Mouse (Mus musculus): ENCODE measurements around the gene Slc5a10.
A peak's percentile ranks its signal among the peaks of the same experiment; 100 is the strongest.

Slc5a10 gene

DNA sequence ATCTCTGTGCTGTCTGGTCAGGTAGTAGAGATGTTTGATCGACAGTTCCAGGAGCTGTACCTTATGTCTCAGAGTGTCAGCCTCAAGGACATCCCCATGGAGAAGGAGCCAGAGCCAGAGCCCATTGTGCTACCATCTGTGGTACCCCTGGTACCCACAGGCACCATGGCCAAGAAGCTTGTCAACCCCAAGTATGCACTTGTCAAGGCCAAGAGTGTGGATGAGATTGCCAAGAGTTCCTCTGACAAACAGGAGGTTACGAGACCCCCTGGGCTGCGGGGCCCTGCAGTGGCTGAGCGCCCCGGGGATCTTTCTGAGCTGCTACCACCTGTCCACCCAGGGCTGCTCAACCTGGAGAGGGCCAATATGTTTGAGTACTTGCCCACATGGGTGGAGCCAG is 18.1 kb downstream of the Slc5a10 start:
- no peak for DNase-seq (ENCODE audit: low read depth)

GRCm38 (mm10) chr11:61701696-61702095 is 18.9 kb downstream of the Slc5a10 start:
- no peak for DNase-seq (ENCODE audit: low read depth)

GRCm38 (mm10) chr11:61699933-61700332 is 20.7 kb downstream of the Slc5a10 start:
- DNase-seq (ENCODE audit: low read depth): peak; percentile 17

DNA sequence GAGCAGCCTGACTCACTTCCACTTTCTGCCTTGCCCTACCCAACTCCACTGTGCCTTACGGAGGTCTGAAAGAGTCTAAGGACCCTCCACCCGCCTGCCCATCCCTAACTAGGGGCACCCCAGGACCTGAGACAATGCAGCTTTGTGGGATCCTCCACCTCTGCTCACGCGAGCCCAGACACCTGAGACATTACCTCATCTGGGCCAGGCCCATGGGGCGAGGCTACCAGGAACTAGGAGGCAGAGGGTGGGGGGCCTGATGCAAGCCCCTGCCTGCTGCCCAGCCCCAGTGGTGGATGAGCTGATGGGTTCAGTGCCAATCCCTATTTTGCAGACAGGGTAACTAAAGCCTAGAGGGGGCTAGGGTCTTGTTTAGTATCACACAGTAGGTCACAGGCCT is 21.2 kb downstream of the Slc5a10 start:
- DNase-seq (ENCODE audit: low read depth): no peak

DNA sequence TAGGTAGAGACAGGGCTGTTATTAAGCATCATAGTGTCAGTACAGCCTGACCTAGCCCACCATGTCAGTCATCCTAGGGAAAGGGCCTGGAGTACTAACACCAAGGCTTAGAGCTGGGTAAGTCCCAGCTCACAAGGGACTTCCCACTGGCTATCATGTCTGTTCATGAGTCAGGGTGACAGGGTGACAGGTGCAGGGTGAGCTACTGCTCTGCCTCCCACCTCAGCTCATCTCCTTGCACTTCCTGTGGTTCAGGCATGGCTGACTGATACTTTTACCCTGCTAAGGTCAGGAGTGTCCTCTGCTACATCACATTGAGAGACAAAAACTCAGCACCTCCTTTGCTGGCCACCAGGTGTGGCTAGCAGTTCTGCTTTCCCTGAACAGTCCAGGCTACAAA is 21.8 kb downstream of the Slc5a10 start:
- DNase-seq (ENCODE audit: low read depth): no peak

DNA sequence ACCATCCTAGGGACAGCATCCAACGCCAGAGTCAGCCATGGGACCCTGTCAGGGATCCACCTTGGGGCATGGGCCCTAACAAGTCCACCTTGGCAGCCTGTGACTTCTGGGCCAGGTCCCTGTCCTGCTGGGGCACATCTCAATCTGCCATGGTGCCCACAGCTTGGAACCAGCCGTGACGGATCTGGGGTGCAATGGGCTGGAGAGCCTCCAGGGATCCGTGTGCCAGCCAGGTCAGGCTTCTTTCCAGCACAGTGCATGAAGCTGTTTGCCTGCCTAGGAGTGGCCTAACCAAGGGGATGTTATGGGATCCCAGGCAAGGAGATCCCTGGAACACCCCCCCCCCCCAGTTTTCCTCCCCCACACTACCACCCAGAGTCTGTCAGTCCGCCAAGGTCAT is 27.6 kb downstream of the Slc5a10 start:
- no peak for DNase-seq (ENCODE audit: low read depth)

DNA sequence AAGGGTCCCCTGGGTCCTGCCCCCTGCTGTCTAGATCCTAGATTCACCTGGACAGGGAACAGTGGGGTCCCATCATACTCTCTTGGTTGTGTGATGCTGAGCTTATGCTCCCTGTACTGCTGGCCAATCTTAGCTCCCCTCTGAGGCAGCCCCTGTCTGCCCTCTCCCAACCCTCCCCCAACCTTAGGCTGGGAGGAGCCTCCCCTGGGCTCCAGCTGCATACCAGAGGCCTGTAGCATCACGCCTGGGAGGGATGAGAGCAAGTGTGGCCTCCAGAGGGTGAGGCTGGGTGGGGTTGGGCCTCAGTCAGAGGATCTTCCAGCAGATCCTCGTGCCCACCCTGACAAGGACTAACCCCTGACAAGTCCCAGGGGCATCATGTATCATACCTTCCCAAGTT is 33.0 kb downstream of the Slc5a10 start:
- no peak for DNase-seq (ENCODE audit: low read depth)

DNA sequence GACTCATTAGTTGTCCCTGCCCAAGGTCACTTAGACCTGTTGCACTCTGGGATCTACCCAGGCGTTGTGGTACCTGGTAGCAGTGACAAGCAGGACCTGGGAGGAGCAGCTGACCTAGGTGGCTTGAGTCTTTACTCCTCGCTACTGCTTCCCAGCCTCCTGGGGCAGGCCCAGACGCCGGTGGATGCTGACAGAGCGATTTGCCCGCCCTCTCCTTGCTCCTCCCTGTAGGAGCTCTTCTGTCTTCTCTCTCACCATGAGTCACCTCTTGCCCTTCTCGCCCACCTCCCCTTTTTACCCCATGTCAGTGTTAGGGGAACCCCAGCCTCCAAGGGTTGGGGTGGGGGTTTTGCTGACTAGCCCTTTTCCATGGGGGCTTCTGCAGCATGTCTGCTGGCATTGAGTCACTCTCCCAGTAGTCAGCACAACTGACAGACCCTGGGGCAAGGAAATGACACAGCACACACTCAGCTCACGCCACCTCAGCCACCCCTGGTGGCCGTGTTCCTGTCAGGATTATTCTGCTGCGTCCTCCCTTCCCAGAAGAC is 33.6 kb downstream of the Slc5a10 start:
- no peak for DNase-seq (ENCODE audit: low read depth)

DNA sequence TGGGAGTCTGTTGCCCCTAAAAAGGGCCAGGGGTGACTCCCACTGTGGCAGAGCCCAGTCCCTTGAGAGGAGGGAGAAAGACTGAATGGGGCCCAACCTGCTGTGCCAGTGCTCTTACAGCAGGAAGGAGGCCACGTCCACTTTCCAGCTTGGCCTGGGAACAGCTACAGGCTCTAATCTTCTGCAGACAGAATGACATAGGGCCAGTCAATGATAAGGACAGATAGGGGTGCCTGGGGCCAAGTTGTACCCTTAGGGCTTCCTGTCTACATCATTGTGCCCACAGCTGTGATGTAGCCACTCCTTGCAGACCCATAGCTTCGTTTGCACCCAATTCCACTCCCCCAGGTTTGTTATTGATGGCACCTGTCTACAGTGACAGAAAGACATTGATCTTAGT is 34.5 kb downstream of the Slc5a10 start:
- no peak for DNase-seq (ENCODE audit: low read depth)

DNA sequence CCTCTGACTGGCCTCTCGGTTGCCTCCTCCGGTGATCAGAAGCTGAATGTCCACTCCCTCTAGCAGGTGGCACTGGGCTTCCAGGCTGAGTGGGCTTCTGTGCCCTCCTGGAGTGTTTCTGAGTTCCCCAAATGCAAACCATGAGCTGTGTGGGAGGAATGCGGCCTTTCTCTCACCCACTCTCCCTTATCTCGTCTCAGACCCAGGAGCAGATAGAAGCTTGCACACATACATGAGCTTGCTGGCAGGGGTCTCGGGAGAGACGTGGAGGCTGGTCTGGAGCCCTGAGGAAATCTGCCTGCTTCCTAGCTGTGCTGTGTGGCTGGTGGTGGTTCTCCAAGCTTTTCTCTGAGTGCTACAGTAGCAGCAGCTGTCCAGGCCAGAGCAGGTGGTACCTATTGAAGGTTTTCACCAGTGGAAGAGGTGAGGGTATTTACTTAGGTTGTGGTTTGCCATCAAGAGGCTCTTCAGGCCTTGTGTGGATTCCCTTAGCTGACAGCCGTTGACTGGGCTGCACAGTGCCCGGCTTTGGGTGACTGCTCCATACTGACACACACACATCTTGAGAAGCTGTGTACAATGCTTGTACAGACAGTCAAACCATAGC is 35.4 kb downstream of the Slc5a10 start:
- no peak for DNase-seq (ENCODE audit: low read depth)

GRCm38 (mm10) chr11:61683907-61684731 is 36.5 kb downstream of the Slc5a10 start, which contains the start of gene Fam83g:
Gene Fam83g, plus strand, starts transcription at chr11:61684091.
- no peak for DNase-seq (ENCODE audit: low read depth)

DNA sequence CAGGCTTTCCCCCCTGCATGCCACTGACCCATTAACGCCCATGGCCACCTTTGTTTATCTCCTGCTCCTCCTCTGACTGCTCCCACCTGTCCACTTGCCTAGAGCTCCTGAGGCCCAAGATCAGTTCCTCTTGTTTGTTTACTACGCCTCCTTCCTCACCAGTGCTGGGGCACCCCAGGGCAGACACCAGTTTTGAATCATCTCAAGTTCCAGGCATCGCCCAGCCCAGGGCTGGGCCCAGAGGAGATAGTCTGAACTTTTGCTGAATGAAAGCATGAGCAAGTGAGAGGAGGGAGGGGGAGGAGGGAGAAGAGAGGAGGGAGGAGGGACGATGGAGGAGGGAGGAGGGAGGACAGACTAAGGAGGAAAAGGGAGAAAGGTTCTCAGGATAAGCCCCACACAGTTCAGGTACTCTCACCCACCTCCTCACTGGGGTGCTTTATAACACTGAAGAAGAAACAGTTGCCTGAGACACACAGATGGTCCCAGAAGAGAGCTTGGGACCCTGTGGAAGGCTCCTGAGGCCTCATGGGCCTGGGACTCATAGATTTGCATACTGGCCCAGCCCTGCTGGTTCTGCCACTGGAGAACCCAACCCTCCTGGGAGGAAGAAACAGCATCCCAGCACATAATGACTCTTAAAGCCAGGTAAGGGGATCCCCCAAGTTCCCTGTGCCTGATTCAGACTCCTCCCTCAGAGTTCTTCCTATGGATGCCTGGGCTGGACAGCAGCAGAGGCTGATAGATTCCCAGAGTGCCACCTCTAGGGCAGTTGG is 41.3 kb downstream of the Slc5a10 start:
- no peak for DNase-seq (ENCODE audit: low read depth)

GRCm38 (mm10) chr11:61677709-61678108 is 42.9 kb downstream of the Slc5a10 start:
- no peak for DNase-seq (ENCODE audit: low read depth)

DNA sequence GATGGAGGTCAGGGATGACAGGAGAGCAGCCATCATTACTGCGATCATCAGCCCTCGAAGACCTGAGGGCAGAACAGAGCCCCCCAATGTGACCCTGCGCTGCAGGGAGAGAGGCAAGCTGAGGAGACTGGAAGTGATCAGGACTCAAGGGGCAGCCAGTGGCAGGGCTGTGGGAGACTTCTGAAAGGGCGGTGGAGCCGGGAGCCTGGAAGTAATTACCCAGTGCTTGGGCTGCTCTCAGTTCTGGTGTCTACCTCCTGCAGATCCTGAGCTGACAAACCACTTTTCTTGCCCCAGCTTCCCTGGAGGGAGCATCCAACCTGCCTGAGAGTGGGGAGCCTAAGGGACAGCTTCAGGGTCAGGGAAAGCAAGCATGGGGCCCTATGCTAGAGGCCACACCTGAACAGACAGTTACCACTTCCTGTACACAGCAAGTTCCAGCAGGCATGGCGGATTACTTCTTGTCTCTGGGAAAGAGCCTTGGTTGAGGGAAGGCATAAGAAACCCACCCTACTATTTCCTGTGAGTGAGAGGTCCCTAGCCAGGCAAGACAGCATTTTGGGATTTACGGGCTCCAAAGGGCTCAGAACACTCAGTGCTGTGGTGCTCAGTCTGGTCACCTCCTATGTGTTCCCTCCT is 44.3 kb downstream of the Slc5a10 start:
- no peak for DNase-seq (ENCODE audit: low read depth)

GRCm38 (mm10) chr11:61675332-61675731 is 45.3 kb downstream of the Slc5a10 start:
- DNase-seq (ENCODE audit: low read depth): no peak

DNA sequence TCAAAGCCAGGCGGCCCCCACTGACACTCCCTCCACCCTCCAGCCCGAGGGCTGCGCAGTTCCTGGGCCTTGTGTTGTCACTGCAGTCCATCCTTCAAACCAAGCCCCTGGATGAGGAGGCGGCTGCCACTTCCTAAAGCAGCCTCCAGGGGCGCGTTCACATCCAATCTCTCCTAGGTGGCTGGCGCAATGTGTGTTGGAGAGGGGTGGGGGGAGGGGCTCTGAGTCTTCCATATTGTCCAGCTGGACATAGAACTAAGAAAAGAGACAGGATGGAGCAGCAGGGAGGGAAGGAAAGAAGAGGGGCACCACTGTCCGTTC is 45.8 kb downstream of the Slc5a10 start:
- DNase-seq (ENCODE audit: low read depth): no peak

DNA sequence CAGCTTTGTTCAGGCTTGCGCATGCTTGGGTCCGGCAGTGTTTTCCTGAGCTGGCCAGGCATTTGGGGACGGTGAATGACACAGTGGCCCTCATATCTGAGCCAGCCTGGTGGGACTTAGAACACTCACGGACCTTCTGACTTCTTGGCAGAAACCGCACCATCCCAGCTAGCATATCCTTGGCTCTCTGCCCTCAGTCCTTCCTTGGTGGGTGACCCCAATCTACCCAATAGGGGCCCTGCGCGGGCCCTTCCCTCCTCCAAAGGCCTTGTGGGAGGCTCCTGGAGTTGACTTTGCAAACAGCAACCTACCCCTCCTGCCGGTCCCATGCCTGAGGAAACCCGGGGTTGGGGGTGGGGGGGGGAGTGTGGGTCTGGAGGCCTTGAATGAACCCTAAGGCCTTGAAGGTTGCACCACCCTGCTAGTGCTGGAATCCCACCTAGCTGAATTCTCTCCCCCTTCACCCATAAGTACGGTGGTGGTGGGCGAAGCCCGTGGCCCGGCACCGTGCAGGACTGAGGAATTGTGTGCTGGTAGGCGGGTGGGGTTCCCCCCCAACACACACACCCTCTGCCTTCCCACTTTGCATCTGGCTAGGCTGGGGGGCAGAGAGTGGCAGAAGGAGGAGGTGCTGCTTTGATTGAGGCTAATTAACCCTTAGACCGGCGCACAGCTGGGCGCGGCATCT is 46.3 kb downstream of the Slc5a10 start:
- DNase-seq (ENCODE audit: low read depth): no peak

DNA sequence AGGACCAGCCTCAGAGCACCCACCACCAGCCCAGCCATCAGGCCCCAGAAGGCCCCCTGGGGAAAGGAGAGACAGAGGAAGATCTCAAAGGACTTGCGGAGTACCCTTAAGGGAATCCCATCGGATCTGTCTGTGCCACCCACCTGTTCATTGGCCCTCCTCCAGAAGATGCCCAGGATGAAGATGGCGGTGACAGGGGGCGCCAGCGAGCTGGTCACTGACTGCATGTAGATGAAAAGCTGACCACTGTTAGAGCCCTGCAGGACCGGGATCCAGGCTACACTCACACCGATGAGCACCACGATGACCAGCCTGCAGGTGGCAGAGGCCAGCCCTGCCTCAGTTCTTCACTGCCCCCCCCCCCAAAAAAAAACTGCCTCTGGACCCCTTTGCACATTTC is 46.9 kb downstream of the Slc5a10 start:
- no peak for DNase-seq (ENCODE audit: low read depth)

GRCm38 (mm10) chr11:61671781-61672383 is 48.7 kb downstream of the Slc5a10 start:
- DNase-seq (ENCODE audit: low read depth): no peak

- DNase-seq (ENCODE audit: low read depth): no peak
Measured at GRCm38 (mm10) chr11:61669492-61670490, 50.8 kb downstream of the Slc5a10 start.

Measured in fibroblast of lung, adult 2 months (primary cell).